Mouse (Mus musculus) stomach, postnatal 0 days (tissue): ENCODE measurements around the gene Speg.

Source experiments
- CTCF ChIP-seq: IDR thresholded peaks from 2 replicates; pipeline ENCODE4 v1.5.1; 2016; ENCODE audit warnings: antibody characterized with exemption, low read depth, mild to moderate bottlenecking, moderate library complexity
- EP300 ChIP-seq: optimal IDR thresholded peaks from 2 replicates; pipeline ENCODE3; 2016; ENCODE audit warnings: antibody characterized with exemption

DNA sequence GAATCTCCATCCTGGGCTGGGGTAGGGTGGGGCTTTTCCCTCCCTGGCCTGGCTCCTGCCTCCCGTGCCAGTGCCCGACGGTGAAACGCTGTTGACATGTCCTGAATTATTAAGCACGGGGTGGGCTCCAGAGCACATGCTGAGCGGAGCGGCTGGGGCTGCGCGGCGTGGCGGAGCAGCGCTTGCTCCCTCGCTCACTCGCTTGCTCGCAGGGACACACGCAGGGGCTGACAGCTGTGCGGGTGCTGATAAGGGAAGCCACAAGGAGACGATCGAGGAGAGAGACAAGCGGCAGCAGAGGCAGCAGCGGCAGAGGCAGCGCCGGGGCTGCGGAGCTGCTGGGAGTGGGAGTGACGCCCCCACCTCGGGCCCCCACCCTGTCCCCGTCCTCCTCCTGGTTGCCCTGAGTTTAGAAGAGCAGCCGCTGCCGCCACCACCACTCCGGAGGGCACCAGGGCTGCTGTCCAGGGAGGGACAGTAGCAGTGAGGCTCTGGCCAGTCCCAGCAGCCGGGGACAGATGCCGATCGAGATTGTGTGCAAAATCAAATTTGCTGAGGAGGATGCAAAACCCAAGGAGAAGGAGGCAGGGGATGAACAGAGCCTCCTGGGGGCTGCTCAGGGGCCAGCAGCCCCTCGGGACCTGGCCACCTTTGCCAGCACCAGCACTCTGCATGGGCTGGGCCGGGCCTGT, 75.4 kb downstream of the Speg start, which contains the start of gene Asic4:
- TF ChIP-seq CTCF (no peak), EP300 (no peak)
